Mouse (Mus musculus) cortical plate, adult 2 months (tissue): ENCODE measurements around the gene Adh6b.

Experiments
- CTCF ChIP-seq: fragments of 200-500 bp; IDR thresholded peaks from 2 replicates; pipeline ENCODE4 v1.5.1; 2011; ENCODE audit warnings: mild to moderate bottlenecking, control low read depth, low read length; ENCODE audit not compliant: insufficient read depth; ENCODE audit errors: extremely low read depth
- POLR2A ChIP-seq: fragments of 200-500 bp; IDR thresholded peaks from 2 replicates; pipeline ENCODE4 v1.6.1; 2011; ENCODE audit warnings: mild to moderate bottlenecking, low read length, control low read depth; ENCODE audit not compliant: insufficient read depth; ENCODE audit errors: extremely low read depth

DNA sequence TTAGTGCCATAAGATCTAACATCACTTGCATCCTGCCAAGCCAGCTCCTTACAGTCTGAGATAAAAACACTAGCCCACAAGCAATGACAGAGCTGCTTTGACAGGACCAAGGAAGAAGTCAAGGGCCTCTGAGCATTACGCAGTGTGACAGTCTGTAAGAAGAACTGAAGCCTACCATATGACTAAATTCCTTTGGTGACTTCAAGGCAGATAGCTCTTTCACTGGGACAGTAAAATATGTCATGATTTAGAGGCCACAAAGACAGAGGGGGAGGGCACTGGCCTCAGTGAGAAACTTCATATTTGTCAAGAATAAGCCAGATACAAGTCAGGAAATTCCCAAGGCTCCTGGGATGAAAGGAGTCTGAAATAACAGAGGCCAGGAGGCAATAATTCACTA, 66.3 kb downstream of the Adh6b start:
- TF ChIP-seq CTCF, result no peak
- no peak for TF ChIP-seq POLR2A
